Mouse (Mus musculus): ENCODE data around the gene Apom. TPM values are rescaled to one million over a fixed set of nuclear protein-coding genes. Genes with fewer than 3 reads are reported as not detected.
A peak's percentile ranks its signal among the peaks of the same experiment; 100 is the strongest.

Gene Apom
- total RNA-seq, 4 experiments from 2014 or later: 0.28 to 0.32 TPM; not detected in 2

DNA sequence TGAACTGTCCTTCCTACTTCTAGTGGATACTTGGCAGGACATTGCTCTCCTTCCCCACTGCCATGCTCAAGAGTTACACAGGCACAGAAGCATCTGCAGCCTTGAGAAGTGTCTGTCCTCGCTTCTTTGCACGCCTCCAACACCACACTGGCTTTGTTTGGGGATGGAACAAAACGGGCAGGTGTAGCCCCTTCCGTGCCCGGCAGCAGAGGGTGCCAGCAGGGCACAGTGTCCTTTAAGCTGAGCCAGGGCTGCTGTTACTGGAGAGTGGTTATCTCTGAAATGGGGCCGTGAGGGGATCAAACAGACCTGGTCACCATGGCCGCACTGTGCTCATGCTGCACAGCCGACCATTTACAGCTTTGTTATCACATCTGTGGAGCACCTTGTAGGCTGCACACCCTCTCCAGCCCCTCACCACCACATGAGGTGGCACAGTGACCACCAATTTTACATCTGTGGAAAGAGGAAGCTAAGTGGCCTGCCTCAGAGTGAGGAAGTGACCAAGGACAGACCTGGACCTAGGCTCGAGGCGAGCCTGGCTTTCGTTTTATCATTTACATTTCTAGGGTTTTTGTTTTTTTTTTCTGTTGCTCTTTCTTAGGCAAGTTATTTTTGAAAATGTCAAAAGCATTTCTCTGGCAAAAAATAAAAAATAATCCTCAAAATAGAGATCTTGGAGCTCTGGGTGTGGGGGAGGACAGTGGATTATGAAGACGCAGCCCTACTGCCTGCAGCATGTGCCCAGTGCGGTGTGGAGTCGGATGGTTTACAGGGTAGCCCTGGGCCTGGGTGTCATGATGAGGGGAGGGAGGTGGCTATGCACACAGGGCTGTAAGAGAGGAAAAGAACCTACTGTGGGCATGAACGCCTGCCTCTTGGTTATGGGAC, 37.1 kb downstream of the Apom start:
- DNase-seq: no peak

DNA sequence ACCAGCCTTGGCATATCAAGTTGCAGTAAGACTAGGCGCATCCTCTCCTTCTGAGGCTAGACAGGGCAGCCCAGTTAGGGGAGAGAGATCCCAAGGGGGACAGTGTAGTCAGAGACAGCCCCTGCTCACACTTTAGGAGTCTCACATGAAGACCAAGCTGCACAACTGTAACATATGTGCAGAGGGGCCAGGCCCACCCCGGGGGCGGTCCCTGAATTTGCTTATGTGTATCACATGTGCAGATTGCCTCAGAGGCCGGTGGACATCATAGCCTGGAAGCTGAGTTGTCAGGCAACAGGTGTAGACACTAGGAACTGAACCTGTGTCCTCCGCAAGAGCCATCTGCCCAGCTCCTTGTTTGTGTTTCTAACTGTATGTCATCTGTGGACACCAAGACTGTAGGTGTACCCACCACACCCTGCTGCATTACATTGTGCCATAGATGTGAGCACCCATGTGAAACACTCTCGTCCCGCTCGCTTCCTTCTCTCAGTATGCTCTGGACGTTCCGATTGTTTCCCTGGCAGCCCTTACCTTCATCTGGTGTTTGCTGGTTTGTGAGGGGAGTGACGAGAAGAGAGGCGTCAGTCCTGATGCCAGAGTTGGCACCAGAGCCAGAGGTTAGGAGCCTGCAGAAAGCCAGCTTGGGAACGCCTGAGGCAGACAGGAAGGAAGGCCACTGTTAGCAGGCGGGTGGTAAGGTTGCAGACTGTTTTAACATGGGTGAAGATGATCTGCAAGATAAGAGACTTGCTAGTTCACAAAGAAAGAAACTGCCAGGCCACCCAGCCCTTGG, 39.2 kb downstream of the Apom start:
- no peak for DNase-seq

DNA sequence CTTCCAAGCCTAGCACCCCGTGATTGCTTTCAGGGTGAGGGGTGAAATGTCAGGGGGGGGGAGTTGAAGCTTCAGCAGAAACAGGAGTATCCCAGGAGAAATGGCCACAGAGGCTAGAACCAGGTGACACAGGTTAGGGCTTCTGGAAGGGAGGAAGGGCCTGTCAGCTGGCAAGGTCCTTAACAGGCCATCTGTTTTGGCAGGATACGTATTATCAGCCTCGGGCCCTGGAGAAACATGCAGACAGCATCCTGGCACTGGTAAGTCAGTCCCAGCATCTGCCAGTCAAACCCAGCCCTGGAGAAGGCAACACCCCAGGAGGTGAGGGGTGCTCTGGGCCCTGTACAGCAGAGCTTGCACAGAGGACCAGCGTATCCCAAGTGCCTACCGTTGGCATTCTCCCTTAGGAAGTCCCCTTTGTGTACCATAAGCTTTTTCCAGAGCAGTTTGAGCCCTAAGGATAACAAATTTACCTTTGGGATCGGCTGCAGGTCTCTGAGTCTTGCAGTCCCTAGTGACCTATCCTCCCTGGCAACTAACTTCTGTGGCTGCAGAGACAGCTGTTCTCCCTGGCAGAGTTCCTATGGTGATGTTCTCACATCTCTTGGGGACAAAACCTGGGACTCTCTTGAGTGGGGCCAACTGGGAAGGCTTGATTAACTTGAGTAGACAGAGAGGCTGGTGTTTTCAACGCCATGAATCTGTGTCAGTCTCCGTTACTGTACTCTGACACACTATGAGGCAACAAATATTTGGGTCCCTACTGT, 41.5 kb downstream of the Apom start:
- peak; percentile 33 for DNase-seq

DNA sequence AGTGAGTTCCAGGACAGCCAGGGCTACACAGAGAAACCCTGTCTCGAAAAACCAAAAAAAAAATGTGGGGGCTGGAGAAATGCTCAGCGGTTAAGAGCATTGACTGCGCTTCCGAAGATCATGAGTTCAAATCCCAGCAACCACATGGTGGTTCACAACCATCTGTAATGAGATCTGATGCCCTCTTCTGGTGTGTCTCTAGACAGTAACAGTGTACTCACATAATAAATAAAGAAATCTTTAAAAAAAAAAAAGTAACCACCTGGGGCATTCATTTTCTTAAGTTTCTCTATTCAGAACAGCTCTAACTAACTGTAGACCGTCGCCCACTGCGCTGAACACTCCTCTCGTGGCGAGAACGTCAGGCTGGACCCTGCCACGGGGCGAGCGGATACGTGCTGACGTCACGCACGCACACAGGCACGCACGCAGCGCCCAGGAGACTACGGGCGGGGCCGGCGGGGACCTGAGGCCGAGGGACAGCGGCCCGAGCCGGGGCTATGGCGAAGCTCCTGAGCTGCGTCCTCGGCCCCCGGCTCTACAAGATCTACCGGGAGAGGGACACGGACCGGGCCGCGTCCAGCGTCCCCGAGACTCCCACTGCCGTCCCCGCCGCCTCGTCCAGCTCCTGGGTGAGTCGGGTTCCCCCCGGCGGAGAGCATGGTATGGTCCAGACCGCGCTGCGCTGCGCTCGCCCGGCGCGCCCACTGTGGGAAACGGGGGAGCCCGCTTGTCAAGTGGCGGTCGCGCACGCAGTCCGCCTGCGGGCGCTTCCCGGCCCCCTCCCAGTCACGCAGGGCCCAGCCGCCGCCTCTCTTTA, 42.8 kb downstream of the Apom start, which contains the start of gene Abhd16a:
Gene Abhd16a (plus strand): TSS at position 439 of the 820 bp plus-strand sequence.
- peak; percentile 90 for DNase-seq

DNA sequence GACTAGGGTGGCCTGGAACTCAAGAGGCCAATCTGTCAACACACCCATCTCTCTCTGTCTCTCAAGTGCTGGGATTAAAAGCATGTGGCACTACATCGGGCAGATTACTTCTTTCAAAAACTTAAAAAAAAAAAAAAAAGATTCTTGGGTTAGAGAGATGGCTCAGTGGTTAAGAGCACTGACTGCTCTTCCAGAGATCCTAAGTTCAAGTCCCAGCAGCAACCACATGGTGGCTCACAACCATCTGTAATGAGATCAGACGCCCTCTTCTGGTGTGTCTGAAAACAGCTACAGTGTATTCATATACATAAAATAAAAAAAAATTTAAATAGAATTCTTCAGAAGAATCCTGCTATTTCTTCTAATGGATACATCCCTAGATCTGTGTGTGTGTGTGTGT, 43.7 kb downstream of the Apom start:
- no peak for DNase-seq

DNA sequence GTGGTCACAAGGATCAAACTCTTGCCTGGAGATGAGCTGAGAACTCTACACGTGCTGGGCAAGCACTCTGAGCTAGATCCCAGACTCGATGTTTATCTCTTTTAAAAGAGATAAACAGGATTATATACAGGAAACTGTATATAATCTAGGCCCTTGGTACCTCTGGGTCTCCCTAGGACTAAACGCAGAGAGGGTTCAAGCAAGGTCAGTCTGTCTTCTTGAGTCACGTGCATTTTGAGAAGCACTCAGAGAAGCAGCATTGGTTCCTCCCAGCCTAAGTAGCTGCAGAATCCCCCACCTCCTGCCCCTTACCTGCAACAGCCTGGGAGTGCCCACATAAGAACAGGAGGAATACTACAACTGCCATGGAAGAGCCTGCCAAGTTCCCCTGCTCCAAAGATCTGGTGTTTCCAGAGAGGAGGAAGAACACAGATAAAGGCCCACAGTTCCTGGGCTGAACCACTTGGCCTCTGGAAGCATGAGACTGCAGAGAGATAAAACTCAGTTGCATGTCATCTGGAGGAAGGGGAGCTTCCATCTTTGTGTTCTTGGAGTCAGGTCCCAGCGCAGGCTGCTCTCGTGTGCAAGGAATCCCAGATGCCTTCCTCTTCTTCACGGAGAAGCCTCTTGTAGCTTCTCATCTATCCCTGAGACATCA, 46.5 kb downstream of the Apom start, which contains the start of gene Ly6g6f:
Gene Ly6g6f (minus strand): TSS at position 403 of the 658 bp plus-strand sequence.
- no peak for DNase-seq

DNA sequence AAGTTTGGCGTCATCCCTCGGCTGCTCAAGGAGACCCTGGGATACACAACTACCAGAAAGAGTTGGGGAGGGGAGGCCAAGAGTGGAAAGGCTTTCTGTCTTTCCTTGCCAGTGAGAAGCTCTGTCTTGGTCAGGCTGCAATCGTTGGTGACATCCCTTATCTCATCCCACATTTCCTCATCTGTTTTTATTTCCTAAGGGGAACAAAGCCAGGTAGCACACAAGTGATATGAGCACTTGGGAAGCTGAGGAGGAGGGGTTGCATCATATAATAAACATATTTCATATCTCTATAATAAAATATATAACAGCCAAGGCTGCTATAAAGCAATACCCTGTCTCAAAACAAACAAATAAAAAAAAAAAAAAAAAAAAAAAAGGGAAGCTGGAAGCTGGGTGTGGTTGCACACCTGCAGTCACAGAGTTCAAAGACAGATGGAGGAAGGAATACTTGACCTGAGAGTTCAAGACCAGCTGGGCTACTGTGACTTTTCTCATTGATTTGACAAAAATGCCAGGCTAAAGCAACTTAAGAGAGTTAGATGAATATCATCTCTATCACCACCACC, 47.8 kb downstream of the Apom start:
- DNase-seq: no peak

DNA sequence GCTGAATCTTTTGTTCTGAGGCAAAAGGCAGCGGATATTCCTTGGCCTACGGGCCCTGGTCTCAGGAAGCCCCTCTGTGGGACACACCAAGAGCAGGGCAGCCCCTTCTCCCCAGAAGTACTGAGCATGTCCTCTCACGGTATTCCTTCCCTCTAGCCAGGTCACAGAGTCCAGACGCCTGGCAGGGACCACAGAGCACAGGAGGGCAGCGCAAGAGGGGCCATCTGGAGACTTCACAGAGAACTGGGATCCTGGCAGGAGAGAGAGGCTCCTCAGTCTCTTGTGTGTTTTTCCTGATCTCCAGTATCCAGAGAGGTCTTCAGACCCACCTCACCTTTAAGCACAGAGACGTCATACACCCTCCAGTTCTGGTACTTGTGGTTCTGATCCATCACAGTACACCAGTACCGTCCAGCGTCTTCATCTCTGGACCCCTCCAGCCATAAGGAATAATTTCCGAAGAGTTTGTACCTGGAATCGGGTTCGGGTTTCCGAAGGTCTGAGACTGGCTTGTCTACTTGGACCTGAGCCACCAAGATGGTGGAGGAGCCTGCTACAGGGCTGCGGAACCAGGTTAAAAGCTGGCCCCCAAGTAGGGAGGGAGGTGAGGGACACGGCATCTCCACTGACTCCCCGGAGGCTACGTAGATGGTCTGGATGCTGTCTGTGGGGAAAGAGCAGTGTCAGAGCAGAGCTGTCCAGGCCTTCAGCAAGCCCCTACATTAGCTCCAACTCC, 48.8 kb downstream of the Apom start:
- no peak for DNase-seq

DNA sequence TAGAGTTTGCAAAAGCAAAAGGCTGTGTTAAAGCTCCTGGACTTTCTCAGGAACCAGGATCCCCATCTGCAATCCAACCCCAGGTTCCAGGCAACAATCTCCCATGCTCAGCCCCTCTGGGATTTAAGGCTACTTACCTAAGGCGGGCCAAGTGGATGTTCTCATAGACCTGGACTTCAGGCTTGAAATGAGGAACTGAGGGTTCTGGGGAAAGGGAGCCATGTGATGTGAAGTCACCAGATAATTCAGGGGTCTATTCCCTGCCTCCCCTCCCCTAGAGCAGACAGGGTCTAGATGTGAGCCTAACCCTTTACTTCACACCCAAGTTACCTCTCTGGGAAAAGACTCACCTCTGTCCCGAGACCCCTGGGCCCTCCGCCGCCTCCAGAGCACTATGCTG, 51.1 kb downstream of the Apom start:
- no peak for DNase-seq

DNA sequence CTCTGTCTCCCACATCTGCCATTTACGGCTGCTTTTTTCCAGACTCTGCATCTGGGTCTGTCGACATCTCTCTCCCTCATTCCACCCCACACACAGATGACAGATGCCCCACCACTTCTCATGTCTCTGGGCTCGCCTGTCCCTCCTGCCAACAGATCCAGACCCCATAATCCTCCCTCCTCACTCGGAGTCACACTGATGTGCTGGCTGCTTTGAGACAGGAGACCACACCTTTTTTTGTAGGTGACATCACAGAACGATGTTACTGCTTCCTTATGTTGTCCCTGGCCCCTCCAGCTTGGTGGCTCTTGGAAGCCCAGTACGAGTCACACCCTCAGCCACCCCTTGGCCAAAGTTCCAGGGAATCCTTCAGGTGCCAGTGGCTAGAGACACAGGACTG, 51.6 kb downstream of the Apom start:
- DNase-seq: no peak

DNA sequence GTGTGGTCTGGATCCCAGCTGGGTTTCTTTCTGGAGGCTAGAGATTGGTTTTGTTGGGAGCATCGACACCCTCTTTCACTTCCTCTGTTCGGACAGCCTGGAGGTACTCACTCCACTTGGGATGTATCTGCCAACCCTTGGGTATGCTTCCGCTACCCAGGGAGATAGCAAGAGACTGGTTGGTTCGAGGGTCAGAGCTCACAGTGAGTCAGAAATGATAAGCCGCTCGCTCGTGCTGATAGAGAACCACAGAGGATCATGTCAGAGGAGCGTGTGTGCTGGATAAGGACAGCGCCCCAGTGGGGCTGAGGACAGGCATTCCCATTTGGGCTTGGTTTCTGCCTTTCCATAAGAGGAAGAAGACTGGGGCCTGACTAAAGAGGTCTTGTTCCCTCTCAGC, 52.1 kb downstream of the Apom start:
- DNase-seq: no peak

Other genes with a start within 250 kb of the Apom start
- 100 to 1,000 TPM in 3 of 4 experiments, 10 to 100 TPM in 1; 86.8 to 164 (median 129) TPM for gene C2, start 233.8 kb downstream of the Apom start, total RNA-seq (2022)
- 100 to 1,000 TPM; 148 to 179 (median 173) TPM for gene Ehmt2, start 233.6 kb downstream of the Apom start, total RNA-seq (2022)
- 1 to 10 TPM in 2 of 4 experiments, under 1 TPM in 2; 0.73 to 1.8 (median 1.1) TPM for gene Slc44a4, start 217.6 kb downstream of the Apom start, total RNA-seq (2022)
- gene Neu1, start 200.8 kb downstream of the Apom start, total RNA-seq (2022): 10 to 100 TPM; 27.3 to 39.4 (median 28.1) TPM
- gene Hspa1b, start 172.8 kb downstream of the Apom start, total RNA-seq (2022): 100 to 1,000 TPM in 1 of 4 experiments, 10 to 100 TPM in 3; 24.5 to 115 (median 36.0) TPM
- under 1 TPM in 1 of 4 experiments, not detected in 3; 0.73 TPM for gene Gm20481, start 162.1 kb downstream of the Apom start, total RNA-seq (2022)
- 10 to 100 TPM; 11.9 to 35.8 (median 14.4) TPM for gene Hspa1a, start 159.9 kb downstream of the Apom start, total RNA-seq (2022)
- gene Hspa1l, start 159.3 kb downstream of the Apom start, total RNA-seq (2022): under 1 TPM; 0.14 to 0.25 (median 0.17) TPM
- 10 to 100 TPM; 28.2 to 35.4 (median 30.1) TPM for gene Lsm2, start 150.2 kb downstream of the Apom start, total RNA-seq (2022)
- gene Vars, start 131.1 kb downstream of the Apom start, total RNA-seq (2022): 10 to 100 TPM; 57.9 to 76.0 (median 67.7) TPM
- 1 to 10 TPM in 2 of 4 experiments, under 1 TPM in 2; 0.75 to 1.8 (median 1.2) TPM for gene Vwa7, start 115.5 kb downstream of the Apom start, total RNA-seq (2022)
- 1 to 10 TPM in 2 of 4 experiments, under 1 TPM in 2; 0.91 to 2.8 (median 0.99) TPM for gene Sapcd1, start 104.0 kb downstream of the Apom start, total RNA-seq (2022)
- 1 to 10 TPM in 3 of 4 experiments, under 1 TPM in 1; 0.73 to 4.0 (median 2.2) TPM for gene Msh5, start 85.3 kb downstream of the Apom start, total RNA-seq (2022)
- 100 to 1,000 TPM in 2 of 4 experiments, 10 to 100 TPM in 2; 83.2 to 134 (median 113) TPM for gene Clic1, start 82.1 kb downstream of the Apom start, total RNA-seq (2022)
- gene Ddah2, start 73.0 kb downstream of the Apom start, total RNA-seq (2022): 10 to 100 TPM; 12.4 to 29.5 (median 21.6) TPM
- not detected for gene Ly6g6c, start 66.7 kb downstream of the Apom start, total RNA-seq (2022)
- not detected for gene Mpig6b, start 65.9 kb downstream of the Apom start, total RNA-seq (2022)
- gene Ly6g6e, start 55.1 kb downstream of the Apom start, total RNA-seq (2022): not detected
- under 1 TPM in 2 of 4 experiments, not detected in 2; 0.46 to 0.68 TPM for gene Ly6g6d, start 54.0 kb downstream of the Apom start, total RNA-seq (2022)
- not detected for gene Ly6g6f, start 46.4 kb downstream of the Apom start, total RNA-seq (2022)
- 100 to 1,000 TPM in 2 of 4 experiments, 10 to 100 TPM in 2; 79.4 to 124 (median 103) TPM for gene Abhd16a, start 42.8 kb downstream of the Apom start, total RNA-seq (2022)
- not detected for gene Ly6g5c, start 23.8 kb downstream of the Apom start, total RNA-seq (2022)
- gene Ly6g5b, start 16.6 kb downstream of the Apom start, total RNA-seq (2022): under 1 TPM in 3 of 4 experiments, not detected in 1; 0.38 to 0.91 (median 0.40) TPM
- 10 to 100 TPM; 12.6 to 17.9 (median 14.5) TPM for gene Gpank1, start 10.6 kb downstream of the Apom start, total RNA-seq (2022)
- 100 to 1,000 TPM; 196 to 224 (median 222) TPM for gene Csnk2b, start 10.0 kb downstream of the Apom start, total RNA-seq (2022)
- 10 to 100 TPM; 29.3 to 41.2 (median 39.6) TPM for gene D17H6S53E, start 5.7 kb downstream of the Apom start, total RNA-seq (2022)
- gene Bag6, start 3.1 kb upstream of the Apom start, total RNA-seq (2022): 100 to 1,000 TPM; 354 to 477 (median 417) TPM
- 100 to 1,000 TPM; 241 to 340 (median 274) TPM for gene Prrc2a, start 32.8 kb upstream of the Apom start, total RNA-seq (2022)
- gene Aif1, start 44.0 kb upstream of the Apom start, total RNA-seq (2022): 10 to 100 TPM in 2 of 4 experiments, 1 to 10 TPM in 2; 5.5 to 14.5 (median 10.5) TPM
- 10 to 100 TPM in 1 of 4 experiments, 1 to 10 TPM in 3; 4.7 to 11.3 (median 8.2) TPM for gene Lst1, start 56.4 kb upstream of the Apom start, total RNA-seq (2022)
- 10 to 100 TPM in 1 of 4 experiments, 1 to 10 TPM in 3; 1.3 to 10.3 (median 4.5) TPM for gene Ltb, start 62.4 kb upstream of the Apom start, total RNA-seq (2022)
- gene Tnf, start 70.0 kb upstream of the Apom start, total RNA-seq (2022): 1 to 10 TPM in 2 of 4 experiments, under 1 TPM in 2; 0.56 to 2.2 (median 0.89) TPM
- gene Lta, start 73.3 kb upstream of the Apom start, total RNA-seq (2022): 1 to 10 TPM in 1 of 4 experiments, under 1 TPM in 3; 0.28 to 1.1 (median 0.63) TPM
- not detected for gene Gm16181, start 88.8 kb upstream of the Apom start, total RNA-seq (2022)
- 10 to 100 TPM in 1 of 4 experiments, 1 to 10 TPM in 3; 5.5 to 12.1 (median 7.4) TPM for gene Atp6v1g2, start 101.6 kb upstream of the Apom start, total RNA-seq (2022)
- 10 to 100 TPM; 17.4 to 20.2 (median 19.8) TPM for gene Nfkbil1, start 103.7 kb upstream of the Apom start, total RNA-seq (2022)
- 100 to 1,000 TPM; 181 to 239 (median 202) TPM for gene Ddx39b, start 109.7 kb upstream of the Apom start, total RNA-seq (2022)
- 100 to 1,000 TPM; 209 to 349 (median 279) TPM for gene H2-D1, start 130.7 kb upstream of the Apom start, total RNA-seq (2022)
- gene H2-Q1, start 188.4 kb upstream of the Apom start, total RNA-seq (2022): 1 to 10 TPM; 3.6 to 5.8 (median 4.6) TPM
- gene H2-Q2, start 210.2 kb upstream of the Apom start, total RNA-seq (2022): 1 to 10 TPM; 1.7 to 2.7 (median 2.3) TPM
- 10 to 100 TPM; 26.9 to 46.7 (median 37.7) TPM for gene H2-Q4, start 247.6 kb upstream of the Apom start, total RNA-seq (2022)

Measured in adrenal gland, adult 8-10 months (tissue).